Mouse (Mus musculus) layer of hippocampus, adult 18-20 months (tissue): Measurements from ENCODE around the gene Rreb1. TPM values are rescaled to one million over a fixed set of nuclear protein-coding genes. Genes with fewer than 3 reads are reported as not detected.
A peak's percentile ranks its signal among the peaks of the same experiment; 100 is the strongest.

Source experiments
- DNase-seq, 2 experiments: peaks; one replicate each; pipeline ENCODE4 v3.0.0; 2022; ENCODE audit warnings: low spot score in 2 of 2
- total RNA-seq, 2 experiments: library from RNA; stranded (reverse); gene quantifications; 2 replicates each; pipeline ENCODE4 v1.2.3; 2021

The Rreb1 gene
- total RNA-seq, 2 experiments from 2014 or later, result 75.1 to 85.3 TPM

- no peak for DNase-seq
Observed at GRCm38 (mm10) chr13:37851617-37852016, 73.4 kb downstream of the Rreb1 start.

GRCm38 (mm10) chr13:37852850-37853249 is 74.7 kb downstream of the Rreb1 start:
- no peak for DNase-seq

- no peak for DNase-seq
Observed at GRCm38 (mm10) chr13:37853441-37853840, 75.2 kb downstream of the Rreb1 start.

- no peak for DNase-seq
Observed at GRCm38 (mm10) chr13:37854031-37854431, 75.8 kb downstream of the Rreb1 start.

GRCm38 (mm10) chr13:37854455-37855220 is 76.4 kb downstream of the Rreb1 start:
- DNase-seq, result no peak

GRCm38 (mm10) chr13:37855221-37855757 is 77.1 kb downstream of the Rreb1 start:
- no peak for DNase-seq

GRCm38 (mm10) chr13:37855765-37856164 is 77.6 kb downstream of the Rreb1 start:
- DNase-seq, result no peak

- DNase-seq, result no peak
Observed at GRCm38 (mm10) chr13:37856537-37856936, 78.3 kb downstream of the Rreb1 start.

- peak; percentile 79 to 94 for DNase-seq
Observed at GRCm38 (mm10) chr13:37857284-37858065, 79.3 kb downstream of the Rreb1 start.

- DNase-seq, result no peak
Observed at GRCm38 (mm10) chr13:37858066-37858501, 79.9 kb downstream of the Rreb1 start.

- DNase-seq, result no peak
Observed at GRCm38 (mm10) chr13:37858508-37858907, 80.3 kb downstream of the Rreb1 start.

GRCm38 (mm10) chr13:37859782-37860181 is 81.6 kb downstream of the Rreb1 start:
- DNase-seq, result no peak

GRCm38 (mm10) chr13:37860204-37860603 is 82.0 kb downstream of the Rreb1 start:
- no peak for DNase-seq

GRCm38 (mm10) chr13:37860789-37861188 is 82.6 kb downstream of the Rreb1 start:
- no peak for DNase-seq

- no peak for DNase-seq
Observed at GRCm38 (mm10) chr13:37862492-37862891, 84.3 kb downstream of the Rreb1 start.

- DNase-seq, result no peak
Observed at GRCm38 (mm10) chr13:37863643-37864042, 85.4 kb downstream of the Rreb1 start.

- no peak for DNase-seq
Observed at GRCm38 (mm10) chr13:37864697-37865096, 86.5 kb downstream of the Rreb1 start.

GRCm38 (mm10) chr13:37866296-37866695 is 88.1 kb downstream of the Rreb1 start:
- DNase-seq, result no peak

GRCm38 (mm10) chr13:37866846-37867245 is 88.6 kb downstream of the Rreb1 start:
- no peak for DNase-seq

GRCm38 (mm10) chr13:37870118-37870908 is 92.1 kb downstream of the Rreb1 start:
- no peak for DNase-seq

GRCm38 (mm10) chr13:37872142-37872835 is 94.1 kb downstream of the Rreb1 start:
- no peak for DNase-seq
